Mouse (Mus musculus) frontal cortex, postnatal 14 days (tissue): ENCODE measurements around the gene Chuk.
"Not testable (repeated sequence)": the region's sequence is repeated elsewhere in the genome, so short reads cannot be mapped to it uniquely, and the experiment has no call there.

ENCODE experiments used
- DNase-seq, 2 experiments: peaks; one replicate each; pipeline ENCODE4 v3.0.0; 2022; ENCODE audit warnings: low spot score in 2 of 2

The Chuk gene

DNA sequence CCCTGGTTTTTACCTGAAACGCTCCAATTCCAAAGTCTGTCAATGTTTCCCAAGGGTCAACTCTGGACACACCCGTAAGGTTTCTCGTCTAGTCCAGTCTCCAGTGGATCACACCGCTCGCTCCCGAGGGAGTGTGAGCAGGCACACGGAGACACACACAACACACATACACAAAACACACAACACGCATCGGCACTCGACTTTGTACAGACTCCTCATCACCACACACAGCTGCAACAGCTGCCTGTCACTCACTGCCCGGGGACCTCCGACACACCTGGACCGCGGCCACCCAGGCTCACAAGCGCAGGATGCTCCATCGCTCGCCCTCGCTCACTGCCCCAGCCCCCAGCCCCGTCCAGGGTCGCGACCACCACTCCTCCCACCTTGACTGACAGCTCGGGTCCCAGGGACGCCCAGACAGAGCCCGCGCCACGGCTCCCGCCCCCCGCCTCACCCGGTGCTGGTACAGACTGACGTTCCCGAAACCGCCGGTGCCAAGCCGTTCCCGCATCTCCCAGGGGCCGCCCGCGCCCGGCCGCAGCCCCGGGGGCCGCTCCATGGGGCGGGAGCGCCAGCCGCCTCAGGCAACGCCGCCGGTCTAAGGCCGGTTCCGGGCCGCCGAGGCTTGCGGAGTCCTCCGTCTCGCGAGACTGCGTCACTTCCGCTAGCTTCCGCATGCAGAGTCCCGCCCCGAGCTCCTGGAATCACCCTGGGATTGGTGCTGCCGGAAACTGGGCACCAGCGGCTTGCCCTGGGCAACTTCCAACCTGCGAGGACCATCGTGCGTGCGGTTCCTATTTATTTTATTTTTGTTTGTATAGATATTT, at the start of gene Chuk:
TSS of gene Chuk (minus strand) at position 650 of the 830 bp plus-strand sequence.
- peak; percentile 85 to 92 for DNase-seq

DNA sequence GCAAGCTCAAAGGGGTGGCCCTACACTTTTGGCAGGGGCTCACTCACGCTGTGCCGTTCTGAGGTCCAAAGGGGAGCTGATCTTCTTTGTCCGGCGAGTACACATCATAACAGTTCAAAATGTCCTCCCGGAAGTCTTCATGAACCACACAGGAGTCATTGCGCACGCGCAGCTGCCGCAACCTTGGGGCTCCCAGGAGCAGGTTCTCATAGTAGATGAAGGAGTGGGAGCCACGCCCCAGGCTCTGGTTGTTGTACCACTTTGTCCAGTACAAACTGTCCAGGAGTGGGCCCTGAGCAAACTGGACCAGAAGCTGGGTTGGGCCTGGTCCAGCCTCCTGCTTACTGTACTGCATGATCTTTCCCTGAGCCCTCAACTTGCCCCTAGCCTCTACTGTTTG, 49.7 kb upstream of the Chuk start:
- DNase-seq, result no peak

DNA sequence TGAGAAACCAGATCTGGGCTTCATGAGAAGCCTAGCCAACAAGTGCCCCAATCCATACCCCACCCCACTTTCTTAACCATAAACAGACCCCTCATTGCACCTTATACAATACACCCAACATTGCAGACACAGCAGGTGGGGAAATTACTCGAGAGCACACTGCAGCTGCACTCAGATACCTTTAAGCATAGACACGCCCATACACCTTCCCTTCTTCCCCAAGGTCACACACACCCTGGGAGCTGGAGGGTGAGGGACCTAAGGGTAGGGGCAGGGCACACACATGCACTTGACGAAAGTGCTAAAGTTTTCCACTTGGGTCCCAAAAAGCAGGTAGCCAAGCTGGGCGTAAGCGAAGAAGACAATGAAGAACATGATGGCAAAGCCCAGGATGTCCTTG, 46.5 kb upstream of the Chuk start:
- DNase-seq, result no peak

DNA sequence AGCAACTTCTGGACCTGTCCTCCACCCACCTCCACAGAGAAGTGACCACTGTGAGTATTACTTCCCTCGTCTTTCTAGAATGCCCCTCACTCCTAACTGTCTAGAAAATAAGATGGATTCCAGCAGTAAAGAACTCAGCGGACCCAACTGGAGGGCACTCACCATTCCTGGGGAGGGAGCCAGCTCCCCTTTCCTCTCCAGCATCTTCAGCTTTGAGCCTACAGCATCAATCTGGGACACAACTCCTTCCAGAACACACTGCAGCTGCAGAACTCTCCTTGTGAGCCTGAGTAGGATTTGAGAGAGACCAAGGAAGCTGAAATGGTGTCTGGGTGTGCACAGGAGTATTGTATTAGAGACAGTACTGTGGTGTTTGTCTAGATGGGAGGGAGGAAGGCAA, 41.7 kb upstream of the Chuk start:
- no peak for DNase-seq

DNA sequence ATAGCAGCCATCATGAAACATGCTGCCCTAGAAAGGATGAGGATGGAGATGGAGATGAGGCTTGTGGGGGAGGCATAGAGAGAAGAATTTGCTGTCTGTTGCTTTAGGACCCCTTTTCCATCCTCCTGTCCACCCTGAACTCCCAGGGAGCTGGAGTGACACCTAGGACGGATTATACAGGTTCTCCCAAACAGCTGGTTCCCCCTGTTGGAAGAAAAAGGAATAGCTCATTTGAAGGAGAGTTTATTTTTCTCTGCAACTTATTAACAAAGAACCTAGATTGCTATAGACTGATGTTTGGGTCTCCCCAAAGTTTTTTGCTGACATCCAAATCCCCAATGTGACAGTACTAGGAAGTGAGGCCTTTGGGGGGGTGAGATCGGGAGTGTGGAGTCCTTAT, 41.1 kb upstream of the Chuk start:
- DNase-seq, result no peak

DNA sequence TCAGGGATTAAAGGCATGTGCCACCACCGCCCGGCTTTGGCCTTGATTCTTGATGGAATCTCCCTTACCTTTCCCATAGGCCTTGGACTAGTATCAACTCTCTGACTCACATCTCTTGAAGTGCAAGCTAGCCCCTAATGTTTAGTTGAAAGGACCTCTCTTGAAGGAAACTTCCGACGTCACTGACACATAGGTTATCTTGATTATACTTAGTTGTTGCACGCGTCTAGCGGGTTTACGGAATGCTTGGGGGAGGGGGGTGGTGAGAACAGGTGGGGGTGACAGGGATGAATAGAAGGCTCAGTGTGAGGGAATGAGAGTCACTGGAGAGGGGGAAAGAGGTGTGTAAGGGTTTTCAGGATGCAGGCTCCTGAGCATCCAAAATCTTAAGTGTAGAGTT, 39.7 kb upstream of the Chuk start:
- DNase-seq, result no peak

DNA sequence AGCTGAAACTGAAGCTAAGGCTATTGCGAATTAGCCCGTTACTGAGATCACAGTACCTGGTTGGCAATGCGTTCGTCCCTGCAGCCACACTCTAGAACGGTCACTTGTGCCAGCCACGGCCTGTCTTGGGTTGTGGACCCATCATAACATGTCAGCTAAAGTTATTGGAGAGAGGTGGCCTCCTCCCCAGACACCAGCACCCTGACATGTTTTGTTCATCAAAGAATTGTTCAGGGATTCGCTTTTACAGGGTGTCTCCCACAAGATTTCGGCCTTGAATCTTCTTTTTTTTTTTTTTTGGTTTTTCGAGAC, 39.2 kb upstream of the Chuk start:
- DNase-seq, result no peak

DNA sequence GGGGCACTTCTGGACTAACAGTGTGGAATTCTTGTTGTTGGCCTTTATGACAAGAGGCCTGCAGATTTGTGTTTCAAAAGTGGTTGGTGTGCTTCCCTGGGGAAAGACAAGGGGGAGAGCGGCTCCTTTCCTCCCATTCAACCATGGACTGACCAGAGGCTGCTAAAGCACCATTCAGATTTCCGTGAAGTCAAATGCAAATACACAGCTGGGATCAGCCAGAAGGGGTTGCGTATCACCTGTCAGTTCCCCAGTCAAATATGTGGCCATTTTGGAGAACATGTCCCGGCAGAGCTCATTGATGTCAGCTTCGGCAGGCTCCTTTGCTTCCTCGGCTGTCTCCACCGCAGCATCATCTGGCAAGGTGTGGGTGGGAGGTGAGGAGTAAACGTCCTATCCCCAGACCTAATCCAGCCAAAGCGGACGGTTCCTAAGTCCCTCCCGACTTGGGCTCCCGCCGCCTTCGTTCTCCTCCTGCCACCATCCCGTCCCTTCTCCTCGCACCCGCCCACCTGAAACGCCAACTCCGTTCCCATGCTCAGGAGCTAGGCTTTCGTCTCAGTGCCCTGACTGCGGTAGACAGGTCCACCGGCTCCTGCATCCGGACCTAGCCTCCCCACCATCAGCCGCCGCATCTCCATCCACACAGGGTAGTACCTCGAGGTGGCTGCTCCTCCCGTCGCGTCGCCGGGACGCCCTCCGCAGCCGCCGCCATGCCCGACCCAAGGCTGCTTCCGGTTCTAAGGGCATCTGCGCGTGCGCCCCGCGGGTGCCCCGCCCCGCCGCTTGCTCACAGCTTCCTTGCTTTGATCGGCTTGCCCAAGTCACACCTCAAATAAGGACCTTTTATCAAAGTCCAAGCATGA, 38.7 kb upstream of the Chuk start, which contains the start of gene Bloc1s2:
TSS of gene Bloc1s2 (minus strand) at position 745 of the 866 bp plus-strand sequence.
- DNase-seq, result peak; percentile 75 to 76

DNA sequence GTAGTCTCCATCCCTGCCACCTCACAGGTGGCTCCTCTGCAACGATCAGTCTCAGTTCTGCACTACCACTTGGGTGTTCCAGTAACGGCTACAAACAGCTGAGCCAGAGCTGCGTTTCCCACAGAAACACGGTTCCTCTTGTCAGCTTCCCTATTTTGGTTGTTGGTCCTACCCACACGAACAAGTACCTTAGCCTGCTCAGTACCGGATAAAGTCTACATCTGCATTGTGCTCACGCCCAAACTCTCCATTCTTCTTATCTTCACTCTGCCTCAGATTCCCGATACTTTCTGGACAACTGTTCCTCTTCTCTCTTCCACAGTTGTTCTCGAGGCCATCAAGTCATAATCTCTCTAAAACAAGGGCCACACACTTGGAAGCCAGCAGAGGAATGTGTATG, 37.1 kb upstream of the Chuk start:
- DNase-seq, result no peak

DNA sequence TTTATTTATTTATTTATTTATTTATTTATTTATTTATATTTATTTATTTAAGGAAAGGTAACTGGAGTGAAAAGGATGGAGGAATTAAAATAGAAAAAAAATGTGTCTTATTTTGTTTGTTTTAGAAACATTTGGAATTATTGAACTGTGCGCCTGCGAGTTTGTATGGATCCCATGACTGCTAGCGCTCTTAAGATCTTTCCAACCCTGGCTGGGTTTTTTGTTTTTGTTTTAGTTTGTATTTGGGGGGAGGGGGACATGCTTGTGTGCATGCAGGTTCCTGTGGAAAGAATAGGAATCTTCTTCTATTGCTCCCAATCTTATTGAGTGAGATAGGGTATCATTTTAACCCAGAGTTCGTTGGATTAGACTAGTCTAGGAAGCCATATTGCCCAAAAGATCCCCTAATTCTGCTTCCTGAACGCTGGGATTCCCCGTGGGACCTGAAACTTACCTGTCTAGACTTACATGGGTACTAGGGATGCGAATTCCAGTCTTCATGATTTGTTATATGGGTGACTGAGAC, 28.7 kb upstream of the Chuk start:
- no peak for DNase-seq

DNA sequence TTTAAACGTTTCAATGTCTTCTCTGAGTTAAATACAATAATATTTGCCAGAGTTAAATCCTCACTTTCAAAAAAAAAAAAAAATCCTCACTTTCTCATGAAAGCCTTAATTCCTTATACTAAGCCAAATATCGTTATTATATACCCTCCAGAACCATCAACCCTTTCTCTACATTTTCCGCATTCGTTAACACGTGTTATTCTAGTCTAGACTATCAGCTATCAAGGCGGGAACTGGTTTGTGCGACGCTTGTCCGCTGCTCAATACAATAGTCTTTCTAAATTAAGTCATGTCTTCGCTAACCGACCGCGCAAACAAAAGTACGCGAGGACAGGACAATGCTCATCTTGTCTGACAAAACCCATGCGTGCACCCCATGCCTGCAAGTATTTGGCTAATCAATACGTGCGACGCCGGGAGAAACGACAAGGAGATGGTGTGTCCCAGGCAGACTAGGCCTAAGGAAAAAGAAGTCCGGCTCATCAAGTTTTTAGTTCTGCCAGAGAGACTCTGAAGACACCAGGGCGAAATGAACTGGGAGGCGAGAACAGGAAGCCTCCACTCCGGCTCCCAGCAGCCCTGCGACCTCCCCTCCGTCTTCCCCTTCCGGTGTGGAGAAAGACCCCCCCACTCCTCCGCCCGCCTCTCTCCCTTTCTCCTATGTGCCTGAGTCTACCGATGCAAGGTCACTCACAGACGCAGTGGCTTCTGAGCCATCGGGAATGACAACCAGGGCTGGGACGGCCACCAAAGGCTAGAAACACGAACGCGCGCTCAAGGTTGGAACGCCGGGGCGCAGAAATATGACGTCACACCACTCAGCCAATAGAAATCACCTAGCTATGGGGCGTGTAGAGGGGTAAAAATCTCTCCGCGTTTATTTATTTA, 28.0 kb upstream of the Chuk start, which contains the start of gene Cwf19l1:
TSS of gene Cwf19l1 (minus strand) at position 805 of the 888 bp plus-strand sequence.
- peak; percentile 83 to 85 for DNase-seq

DNA sequence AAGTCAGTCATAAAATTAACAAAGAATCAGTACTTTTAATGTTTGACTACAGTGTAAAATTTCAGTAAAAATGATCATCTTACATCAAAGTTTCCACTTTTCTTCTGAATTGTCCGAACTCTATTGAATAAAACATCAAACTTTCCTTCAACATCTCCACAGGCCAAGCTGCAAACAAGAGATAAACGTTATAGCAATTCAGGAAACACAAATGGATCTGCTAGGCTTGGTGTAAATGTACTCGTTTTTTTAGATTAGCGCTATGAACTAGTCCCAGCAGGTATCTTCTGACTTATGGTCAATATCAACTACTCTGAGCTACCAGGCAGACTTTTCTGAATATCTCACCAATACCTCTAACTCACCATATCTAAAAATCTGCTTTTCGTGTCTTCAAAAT, 25.6 kb upstream of the Chuk start:
- DNase-seq, result no peak

DNA sequence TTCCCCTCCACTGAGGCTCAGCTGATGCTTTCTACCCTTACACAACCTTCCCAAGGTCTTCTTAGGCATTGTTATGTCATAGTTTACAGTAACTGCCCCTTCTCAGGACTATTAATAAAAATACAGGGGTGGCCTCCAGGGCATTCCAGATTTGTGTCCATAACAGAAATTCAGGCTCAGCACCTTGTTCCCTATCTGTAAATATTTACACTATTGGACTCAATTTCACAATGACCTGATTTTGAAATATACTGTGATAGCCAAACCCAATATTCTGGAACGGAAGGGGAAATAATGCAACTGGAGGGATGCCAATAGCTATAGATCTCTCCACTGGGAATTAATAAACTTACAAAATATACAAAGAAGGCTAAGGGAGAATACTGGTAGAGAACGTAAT, 21.3 kb upstream of the Chuk start:
- no peak for DNase-seq

DNA sequence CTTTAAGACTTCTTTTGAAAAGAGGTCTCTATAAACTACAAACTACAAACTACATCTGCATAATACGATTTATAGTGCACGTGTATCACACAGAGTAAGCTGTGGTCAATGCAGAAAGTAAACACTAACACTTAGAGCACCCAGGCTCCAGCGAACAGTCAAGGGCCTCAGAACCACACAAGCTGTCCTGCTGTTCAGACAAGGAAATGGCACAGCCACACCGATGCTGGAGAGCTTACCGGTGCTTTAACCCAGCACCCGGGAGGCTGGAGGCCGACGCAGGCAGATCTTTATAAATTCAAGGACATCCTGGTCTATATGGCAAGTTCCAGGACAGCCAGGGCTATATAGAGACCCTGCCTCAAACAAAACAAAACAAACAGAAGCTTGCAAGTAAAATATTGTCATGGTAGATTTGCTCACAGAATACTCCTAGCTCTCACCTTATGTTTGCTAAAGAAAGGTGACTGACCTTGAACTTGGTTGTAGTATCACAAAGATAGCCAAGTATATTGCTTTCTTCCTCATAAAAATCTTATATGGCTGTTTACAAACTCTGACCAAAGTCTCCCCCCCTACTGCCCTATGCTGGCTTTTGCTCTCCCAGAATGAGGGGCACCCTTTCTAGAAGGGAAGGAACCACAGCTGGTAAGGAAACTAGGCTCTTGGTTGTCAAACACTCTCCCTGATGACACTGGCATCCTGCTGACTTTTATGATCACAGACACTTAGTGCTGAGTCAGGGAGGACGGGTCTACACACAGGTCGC, 20.6 kb upstream of the Chuk start:
- no peak for DNase-seq

DNA sequence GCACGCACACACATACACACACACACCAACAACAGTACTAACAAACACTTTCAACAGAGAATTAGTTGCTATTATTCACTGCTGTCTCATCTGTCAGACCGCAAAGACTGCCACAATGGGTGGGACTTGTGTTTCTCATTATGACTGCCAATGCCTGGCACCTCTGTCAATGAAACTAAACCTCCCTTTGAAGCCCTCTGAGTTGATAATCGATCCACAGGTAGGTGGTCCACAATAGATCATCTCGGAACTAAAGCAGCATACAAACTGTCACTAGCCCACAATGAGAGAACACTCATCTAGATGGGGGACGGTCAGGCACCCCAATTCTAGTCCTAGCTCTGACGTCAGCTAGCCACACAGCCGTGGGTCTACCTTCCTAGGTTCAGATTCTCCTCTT, 13.9 kb upstream of the Chuk start:
- DNase-seq, result no peak

DNA sequence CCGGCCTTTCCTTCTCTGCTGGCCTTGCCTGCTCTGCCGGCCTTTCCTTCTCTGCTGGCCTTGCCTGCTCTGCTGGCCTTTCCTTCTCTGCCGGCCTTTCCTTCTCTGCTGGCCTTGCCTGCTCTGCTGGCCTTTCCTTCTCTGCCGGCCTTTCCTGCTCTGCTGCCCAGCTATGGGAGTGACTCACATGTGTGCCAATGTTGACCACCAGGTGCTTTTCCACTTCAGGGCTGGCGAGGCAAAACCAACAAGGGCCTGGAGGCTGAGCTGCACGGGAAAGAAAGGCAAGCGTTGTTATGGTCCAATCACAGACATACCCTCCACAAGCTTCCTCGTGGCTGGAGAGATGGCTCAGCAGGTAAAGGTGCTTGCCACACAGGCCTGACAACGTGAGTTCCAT, 13.4 kb upstream of the Chuk start:
- not testable (repeated sequence) for DNase-seq

DNA sequence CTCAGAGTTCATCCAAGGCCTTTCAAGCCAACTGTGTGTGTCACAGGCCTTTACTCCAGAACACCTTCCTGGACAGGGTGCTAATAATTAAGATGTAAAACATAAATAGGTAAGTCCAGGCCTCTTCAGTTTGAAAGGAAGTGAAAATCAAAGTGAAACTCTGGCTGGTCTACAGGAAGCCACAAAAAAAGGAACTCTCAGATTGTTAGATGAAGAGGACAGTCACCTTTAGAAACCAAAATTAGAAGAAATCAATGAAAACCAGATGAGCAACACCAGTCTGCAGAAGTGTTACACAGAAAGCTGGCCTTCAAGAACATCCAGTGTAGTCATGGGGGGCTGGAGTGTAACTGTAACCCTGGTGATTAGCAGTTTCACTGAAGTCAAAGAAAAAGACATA, 10.5 kb upstream of the Chuk start:
- no peak for DNase-seq

DNA sequence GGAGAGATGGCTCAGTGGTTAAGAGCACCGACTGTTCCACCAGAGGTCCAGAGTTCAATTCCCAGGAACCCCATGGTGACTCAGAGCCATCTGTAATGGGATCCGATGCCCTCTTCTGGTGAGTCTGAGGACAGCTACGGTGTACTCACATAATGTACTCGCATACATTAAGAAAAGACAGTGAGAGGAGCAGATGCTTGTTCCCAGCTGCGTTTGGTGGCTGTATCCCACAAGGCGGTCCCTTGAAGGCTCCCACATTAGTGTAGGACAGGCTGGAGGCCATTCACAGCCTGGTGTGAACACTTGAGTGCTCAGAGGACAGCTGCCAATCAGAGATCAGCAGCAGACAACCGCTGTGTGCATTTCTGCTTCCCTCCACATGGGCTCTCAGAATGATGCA, 4.4 kb upstream of the Chuk start:
- no peak for DNase-seq

DNA sequence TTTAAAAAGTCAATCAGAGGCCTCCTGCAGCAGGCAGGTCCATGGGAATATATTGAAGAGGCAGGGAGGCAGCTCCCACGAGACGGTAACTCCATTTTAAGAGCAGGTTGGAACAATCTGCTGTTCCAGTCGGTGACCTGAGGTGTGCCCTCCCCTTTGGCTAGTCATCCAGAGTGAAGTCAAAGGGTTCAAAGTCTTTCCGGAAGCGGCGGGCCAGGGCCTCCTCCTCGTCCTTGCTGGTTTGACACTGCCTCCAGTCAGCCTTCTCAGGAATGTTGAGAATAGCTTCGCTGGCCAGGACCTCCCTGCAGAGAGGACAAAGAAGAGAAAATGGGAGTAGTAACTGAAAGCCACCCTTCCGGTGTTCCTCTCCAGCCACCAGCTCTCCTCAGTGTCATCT, 3.1 kb upstream of the Chuk start:
- DNase-seq, result no peak

DNA sequence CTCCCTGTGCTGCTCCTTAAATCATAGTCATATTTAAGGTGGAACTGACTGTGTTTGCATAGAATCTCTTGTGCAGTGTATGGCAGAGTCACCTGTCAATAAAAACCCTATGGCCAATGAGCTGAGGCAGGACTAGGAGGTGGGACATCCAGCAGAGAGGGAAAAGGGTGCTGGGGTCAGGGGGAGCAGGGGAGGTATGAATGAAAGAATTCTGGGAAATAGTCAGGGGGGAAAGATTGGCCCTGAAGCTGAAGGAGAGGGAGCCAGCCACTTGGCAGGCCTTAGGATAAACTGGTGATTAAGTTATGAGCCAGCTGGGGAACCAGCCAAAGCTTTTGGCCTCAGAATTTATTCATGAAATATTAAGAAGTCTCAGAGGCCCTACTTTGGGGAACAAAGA, 1.7 kb upstream of the Chuk start:
- no peak for DNase-seq
